Mouse (Mus musculus): Measurements from ENCODE around the gene Tas1r3.
A peak's percentile ranks its signal among the peaks of the same experiment; 100 is the strongest.

The Tas1r3 gene

GRCm38 (mm10) chr4:155840076-155841002 lies 22.8 kb downstream of the Tas1r3 start:
- no peak for DNase-seq

- peak; percentile 95 for DNase-seq
Observed at GRCm38 (mm10) chr4:155839483-155839910, 23.7 kb downstream of the Tas1r3 start, which contains the start of gene Mxra8. Gene Mxra8, plus strand, starts transcription at chr4:155839680.

DNA sequence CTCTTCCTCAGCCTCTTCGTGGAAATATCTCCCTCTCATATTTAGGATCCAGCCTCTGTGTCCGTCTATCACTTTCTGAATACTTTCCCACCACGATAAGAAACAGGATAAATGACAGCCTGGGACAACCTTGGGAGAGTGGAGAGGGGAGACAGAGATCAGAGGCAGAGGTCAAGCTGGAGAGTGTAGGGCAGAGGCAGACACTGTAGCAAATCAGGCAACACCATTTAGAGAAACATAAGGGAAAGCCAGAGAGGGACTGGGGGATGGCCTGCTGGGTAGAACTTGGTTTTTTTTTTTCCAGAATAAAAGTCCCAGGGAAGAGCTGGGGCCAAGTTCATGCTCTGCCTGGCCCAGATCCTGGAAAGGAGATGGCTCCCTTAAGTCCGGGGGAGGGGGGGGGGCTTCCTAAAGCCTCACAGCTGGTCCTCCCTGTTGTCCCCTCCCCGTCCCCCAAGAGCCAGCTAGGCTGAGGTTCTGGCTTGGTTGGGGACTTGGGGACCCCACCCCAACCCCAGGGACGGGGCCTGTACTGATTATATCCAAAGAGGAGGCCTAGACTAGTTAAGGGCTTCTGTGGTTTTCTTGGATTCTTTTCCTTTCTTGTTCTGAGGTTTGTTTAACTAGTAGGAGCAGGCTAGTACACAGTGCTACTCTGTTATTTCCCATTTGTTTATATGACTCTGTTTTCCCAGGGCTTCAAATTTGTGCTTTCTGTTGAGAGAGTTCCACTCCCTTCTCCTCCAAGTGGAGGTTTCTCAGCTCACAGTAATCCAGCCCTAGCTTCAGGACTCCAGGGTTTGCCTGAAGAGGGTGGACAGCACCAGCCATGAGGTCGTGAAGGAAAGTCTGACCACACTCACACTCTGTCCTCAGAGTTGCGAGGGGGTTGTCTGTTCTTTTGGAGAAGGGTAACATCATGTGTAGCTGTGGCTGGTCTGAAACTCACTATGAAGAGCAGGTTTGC lies 24.7 kb downstream of the Tas1r3 start:
- DNase-seq = no peak

DNA sequence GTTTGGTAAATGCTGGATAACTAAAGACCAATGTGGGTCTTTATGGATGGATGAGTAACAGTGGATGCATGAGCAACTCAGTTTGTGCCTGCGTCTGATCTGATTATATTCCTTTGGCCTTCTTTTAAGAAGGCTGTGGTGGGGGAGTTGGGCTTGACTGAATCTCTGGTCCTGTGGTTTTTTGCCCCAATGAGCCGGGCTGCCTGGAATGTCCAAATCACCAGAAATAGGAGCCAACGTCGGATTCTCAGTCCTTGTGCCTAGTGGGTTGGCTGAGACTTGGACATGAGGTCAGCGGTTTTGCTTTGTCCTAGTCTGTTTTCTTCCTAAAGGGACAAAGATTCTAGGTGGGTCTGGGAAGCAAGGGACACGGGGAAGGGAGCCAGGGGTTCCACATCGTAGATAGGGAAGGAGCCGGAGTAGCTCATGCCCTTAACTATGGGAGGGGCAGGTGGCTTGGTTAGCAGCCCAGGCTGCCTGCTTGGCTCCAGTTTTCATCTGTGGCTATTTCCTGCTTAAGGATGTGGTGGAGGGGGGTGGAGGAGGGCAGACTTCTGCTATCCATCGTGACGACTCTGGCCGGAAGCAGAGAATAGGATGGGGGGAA lies 25.7 kb downstream of the Tas1r3 start:
- peak; percentile 76 for DNase-seq

DNA sequence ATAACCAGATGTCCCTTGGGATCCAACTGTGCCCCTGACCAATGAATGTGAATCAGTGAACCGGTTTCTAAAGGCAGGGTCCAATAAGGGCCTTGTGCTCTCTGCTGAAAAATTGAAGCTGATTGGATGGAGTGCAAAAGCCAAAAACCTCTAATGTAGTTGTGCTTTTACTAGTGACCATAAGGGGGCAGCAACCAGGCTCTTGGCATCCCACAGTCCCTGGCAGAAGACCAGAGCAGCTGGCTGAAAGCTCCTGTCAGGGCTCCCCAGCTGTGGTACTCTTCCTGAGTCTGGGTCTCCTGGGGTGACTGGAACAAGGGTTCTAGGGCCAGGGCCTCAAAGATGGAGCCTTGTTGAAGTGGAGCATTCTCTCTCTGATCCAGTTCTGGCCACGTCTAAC lies 29.3 kb downstream of the Tas1r3 start:
- DNase-seq = peak; percentile 91

DNA sequence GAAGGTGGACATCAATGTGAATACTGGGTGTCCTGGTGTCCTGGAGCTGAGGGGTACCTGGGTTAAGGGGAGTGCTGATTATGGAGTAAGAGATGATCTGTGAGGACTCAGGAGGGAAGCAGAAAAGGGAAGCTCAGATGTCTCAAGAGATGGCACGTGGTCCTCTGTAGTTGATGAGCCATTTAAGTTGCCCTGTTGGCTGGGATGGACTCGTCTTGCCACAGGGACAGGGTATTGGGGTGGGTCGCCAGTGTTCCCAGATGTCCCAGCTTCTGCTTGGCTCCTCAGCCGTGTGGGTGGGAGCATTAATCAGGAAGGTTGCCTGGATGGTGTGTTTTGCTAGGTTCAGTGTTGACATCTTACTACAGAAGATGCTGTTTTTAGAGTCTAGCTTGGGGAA lies 29.9 kb downstream of the Tas1r3 start:
- DNase-seq = peak; percentile 26

- no peak for DNase-seq
Observed at GRCm38 (mm10) chr4:155832321-155832720, 30.8 kb downstream of the Tas1r3 start.

DNA sequence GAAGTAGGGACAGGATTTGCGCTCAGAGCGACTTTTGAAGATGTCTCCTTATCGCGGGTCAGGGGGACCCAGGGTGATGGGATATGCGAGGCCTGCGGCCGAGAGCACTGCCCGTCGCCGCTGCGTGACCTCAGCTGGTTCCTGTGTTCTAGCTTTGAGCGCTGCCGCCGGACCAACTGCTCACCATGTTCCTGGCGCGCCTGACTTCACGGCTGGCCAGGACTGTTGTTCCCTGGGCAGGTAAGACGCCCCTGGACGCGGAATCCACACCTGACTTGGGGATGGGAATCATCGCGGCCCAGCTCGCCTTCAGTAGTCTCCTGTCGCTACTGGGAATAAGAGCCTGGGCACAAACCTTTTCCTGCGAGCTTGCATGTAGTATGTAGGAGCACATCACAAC lies 31.3 kb downstream of the Tas1r3 start:
- DNase-seq = peak; percentile 31

- DNase-seq = peak; percentile 96
Observed at GRCm38 (mm10) chr4:155831205-155831766, 31.9 kb downstream of the Tas1r3 start, which contains the start of gene Aurkaip1. Gene Aurkaip1, plus strand, starts transcription at chr4:155831272.

- DNase-seq = no peak
Observed at GRCm38 (mm10) chr4:155830596-155830995, 32.6 kb downstream of the Tas1r3 start.

- no peak for DNase-seq
Observed at GRCm38 (mm10) chr4:155829866-155830265, 33.3 kb downstream of the Tas1r3 start.

GRCm38 (mm10) chr4:155823443-155823842 lies 39.7 kb downstream of the Tas1r3 start:
- DNase-seq = no peak

DNA sequence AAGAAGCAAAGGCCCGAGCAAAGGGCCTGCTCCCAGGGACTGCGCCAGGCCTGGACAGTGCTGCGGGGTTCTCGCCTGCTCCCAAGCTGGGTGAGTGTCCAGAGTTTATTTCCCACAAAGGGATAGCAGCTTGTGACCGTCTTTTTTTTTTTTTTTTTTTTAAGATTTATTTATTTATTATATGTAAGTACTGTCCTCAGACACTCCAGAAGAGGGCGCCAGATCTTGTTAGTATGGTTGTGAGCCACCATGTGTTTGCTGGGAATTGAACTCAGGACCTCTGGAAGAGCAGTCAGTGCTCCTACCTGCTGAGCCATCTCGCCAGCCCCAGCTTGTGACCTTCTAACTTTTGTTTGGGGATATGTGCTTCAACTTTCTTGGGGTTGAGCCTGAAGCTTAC lies 42.1 kb downstream of the Tas1r3 start:
- DNase-seq = peak; percentile 52

GRCm38 (mm10) chr4:155817533-155817932 lies 45.6 kb downstream of the Tas1r3 start:
- no peak for DNase-seq

- no peak for DNase-seq
Observed at GRCm38 (mm10) chr4:155812665-155813181, 50.4 kb downstream of the Tas1r3 start.

GRCm38 (mm10) chr4:155811929-155812664 lies 51.1 kb downstream of the Tas1r3 start, which contains the start of gene Ccnl2:
Gene Ccnl2, plus strand, starts transcription at chr4:155812489.
- DNase-seq = peak; percentile 96

Measured in lung, postnatal 36 days (tissue).